Mouse (Mus musculus): ENCODE data around the gene Tesmin. TPM values are rescaled to one million over a fixed set of nuclear protein-coding genes. Genes with fewer than 3 reads are reported as not detected.

Tesmin gene
- polyA plus RNA-seq, 1 experiment, result 0.15 TPM

DNA sequence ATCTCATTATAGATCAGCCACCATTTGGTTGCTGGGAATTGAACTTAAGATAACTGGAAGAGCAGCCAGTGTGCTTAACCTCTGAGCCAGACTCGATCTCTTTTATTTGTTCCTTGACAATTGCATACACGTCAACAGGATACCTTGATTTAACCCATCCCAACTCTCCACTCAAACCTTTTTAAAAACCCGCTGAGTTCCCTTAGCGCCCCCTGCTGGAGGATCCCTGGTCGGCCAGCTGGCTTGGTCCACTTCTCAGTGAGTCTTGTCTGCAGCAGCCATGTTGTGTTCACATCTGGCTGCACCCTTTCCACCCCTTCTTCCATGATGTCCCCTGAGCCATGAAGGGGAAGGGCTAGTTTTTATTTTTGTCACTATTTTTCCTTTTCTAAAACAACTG lies 33.6 kb upstream of the Tesmin start:
- Histone ChIP-seq H3K4me3 (replicated peaks; ENCODE audit: insufficient read depth, low read depth, low read length) (no peak overlapping the region), H3K4me1 (ENCODE audit: control insufficient read depth, insufficient read depth, low read length) (no peaks in the 10 kb centered on the region; the same call in 1 of the 2 replicates), H3K27me3 (ENCODE audit: control insufficient read depth, insufficient read depth, low read length) (no peaks in the 10 kb centered on the region), H3K27ac (ENCODE audit: insufficient read depth, low read length) (no peak overlapping the region)
- DNase-seq, result no peak
- WGBS, result 68% methylated on average over 5 of the region's 5 CpGs
- TF ChIP-seq CTCF (IDR thresholded peaks at IDR 0.05; ENCODE audit: borderline replicate concordance, insufficient read depth, low read depth, low read length), result no peak
- no peak for TF ChIP-seq POLR2A (IDR thresholded peaks at IDR 0.05; ENCODE audit: borderline replicate concordance, insufficient read depth, low read length)

DNA sequence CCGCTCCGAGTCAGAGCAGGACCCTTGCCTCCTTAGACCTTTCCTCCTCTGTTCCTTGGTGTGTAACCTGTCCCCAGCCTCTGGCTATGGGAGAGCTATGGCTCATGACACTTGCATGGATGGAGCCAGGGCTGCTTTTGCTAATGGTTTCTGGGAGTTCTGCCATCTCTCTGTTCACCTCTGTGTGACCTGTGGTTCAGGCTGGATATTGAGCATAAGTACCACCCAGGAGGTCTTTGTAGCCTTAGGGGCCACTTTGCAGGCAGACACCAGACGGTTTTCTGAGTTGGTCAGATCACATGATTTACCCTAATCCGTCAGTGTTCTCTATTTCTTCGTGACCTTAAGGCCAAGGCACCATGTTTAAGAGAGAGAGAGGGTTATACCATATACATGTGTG lies 32.1 kb upstream of the Tesmin start:
- Histone ChIP-seq H3K4me3 (replicated peaks; ENCODE audit: insufficient read depth, low read depth, low read length) (no peak overlapping the region), H3K27ac (ENCODE audit: insufficient read depth, low read length) (no peak overlapping the region), H3K4me1 (ENCODE audit: control insufficient read depth, insufficient read depth, low read length) (no peaks in the 10 kb centered on the region; the same call in 1 of the 2 replicates), H3K27me3 (ENCODE audit: control insufficient read depth, insufficient read depth, low read length) (no peaks in the 10 kb centered on the region)
- no peak for DNase-seq
- WGBS, result 76% methylated on average over 5 of the region's 5 CpGs
- TF ChIP-seq CTCF (IDR thresholded peaks at IDR 0.05; ENCODE audit: borderline replicate concordance, insufficient read depth, low read depth, low read length) (no peak), POLR2A (IDR thresholded peaks at IDR 0.05; ENCODE audit: borderline replicate concordance, insufficient read depth, low read length) (no peak)

DNA sequence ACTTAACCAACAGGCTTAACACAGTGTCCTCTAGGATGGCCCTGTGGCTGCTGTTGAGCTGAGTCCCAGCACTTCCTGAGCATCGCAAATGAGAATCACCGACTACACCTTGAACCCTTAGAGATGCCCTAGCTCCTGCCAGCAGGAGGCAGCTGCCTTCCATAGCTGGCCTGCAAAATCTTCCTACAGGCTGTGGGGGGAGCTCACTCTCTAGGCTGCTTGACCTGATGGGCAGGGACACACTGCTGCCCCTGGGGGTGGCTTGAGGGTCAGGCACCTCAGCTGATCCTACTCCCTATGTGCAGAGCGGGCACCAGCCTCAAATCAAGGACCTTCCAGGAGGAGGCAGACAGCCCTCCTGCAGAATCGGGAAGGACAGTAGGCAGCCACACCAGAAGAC lies 31.0 kb upstream of the Tesmin start:
- no peak for DNase-seq
- Histone ChIP-seq H3K27ac (ENCODE audit: insufficient read depth, low read length) (no peak overlapping the region), H3K27me3 (ENCODE audit: control insufficient read depth, insufficient read depth, low read length) (no peaks in the 10 kb centered on the region), H3K4me3 (replicated peaks; ENCODE audit: insufficient read depth, low read depth, low read length) (no peak overlapping the region), H3K4me1 (ENCODE audit: control insufficient read depth, insufficient read depth, low read length) (no peaks in the 10 kb centered on the region; the same call in 1 of the 2 replicates)
- 75% methylated on average over 4 of the region's 4 CpGs for WGBS
- TF ChIP-seq CTCF (IDR thresholded peaks at IDR 0.05; ENCODE audit: borderline replicate concordance, insufficient read depth, low read depth, low read length), result no peak
- no peak for TF ChIP-seq POLR2A (IDR thresholded peaks at IDR 0.05; ENCODE audit: borderline replicate concordance, insufficient read depth, low read length)

DNA sequence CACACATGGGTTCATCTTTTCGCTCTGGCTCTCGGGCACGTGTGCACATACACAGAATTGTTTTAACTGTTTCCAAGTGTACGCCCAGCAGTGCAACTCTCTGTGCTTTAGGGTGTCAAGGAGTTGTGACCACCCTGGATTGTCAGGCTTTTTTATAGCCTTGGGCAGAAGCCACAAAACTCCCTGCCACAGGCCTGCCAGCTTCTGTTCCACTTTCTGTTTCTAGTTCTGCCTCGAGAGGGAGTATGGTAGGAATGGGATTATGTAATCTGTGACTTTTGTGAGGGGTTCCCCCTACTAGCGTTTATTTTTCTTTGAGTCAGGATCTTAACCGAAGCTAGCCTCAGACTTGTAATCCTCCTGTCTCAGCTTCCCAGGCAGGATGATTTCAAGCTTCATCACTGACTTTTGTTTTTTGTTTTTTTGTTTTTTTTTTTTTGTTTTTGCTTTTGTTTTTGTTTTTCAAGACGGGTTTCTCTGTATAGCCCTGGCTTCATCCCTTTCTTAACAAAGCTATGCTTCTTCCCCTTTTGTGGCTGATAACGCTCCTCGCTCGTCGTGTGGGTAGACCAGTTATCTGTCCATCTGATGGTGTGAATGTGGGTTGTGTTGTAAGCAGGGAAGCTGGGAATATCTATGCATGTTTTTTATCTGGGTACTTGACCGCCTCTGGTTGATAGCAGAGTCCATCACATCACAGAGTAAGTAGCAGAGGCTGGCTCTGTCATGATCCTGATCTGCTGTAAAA lies 28.6 kb upstream of the Tesmin start:
- Histone ChIP-seq H3K4me1 (ENCODE audit: control insufficient read depth, insufficient read depth, low read length) (no peaks in the 10 kb centered on the region; the same call in 1 of the 2 replicates), H3K27ac (ENCODE audit: insufficient read depth, low read length) (no peak overlapping the region), H3K27me3 (ENCODE audit: control insufficient read depth, insufficient read depth, low read length) (no peaks in the 10 kb centered on the region), H3K4me3 (replicated peaks; ENCODE audit: insufficient read depth, low read depth, low read length) (no peak overlapping the region)
- no peak for TF ChIP-seq CTCF (IDR thresholded peaks at IDR 0.05; ENCODE audit: borderline replicate concordance, insufficient read depth, low read depth, low read length)
- no peak for TF ChIP-seq POLR2A (IDR thresholded peaks at IDR 0.05; ENCODE audit: borderline replicate concordance, insufficient read depth, low read length)
- DNase-seq, result no peak
- 85% methylated on average over 13 of the region's 13 CpGs for WGBS

DNA sequence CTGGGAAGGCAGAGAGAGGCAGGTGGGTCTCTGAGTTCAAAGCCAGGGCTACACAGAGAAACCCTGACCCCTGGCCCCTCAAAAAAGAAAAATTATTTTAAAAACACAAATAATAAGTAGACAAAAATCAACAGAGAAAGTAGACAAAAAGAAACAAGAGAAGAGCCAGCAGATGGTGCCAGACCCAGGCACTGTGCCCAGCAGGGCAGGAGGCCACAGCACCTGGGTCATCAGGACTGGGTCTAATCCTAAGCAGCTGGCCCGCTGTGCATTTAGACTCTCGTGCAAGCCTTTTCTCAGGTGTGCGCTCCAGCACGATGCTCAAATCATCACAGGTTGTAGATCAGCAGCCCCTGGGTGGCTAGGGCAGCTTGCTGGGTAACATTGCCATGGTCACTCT lies 25.1 kb upstream of the Tesmin start:
- DNase-seq, result no peak
- Histone ChIP-seq H3K4me3 (replicated peaks; ENCODE audit: insufficient read depth, low read depth, low read length) (no peak overlapping the region), H3K4me1 (ENCODE audit: control insufficient read depth, insufficient read depth, low read length) (no peaks in the 10 kb centered on the region), H3K27ac (ENCODE audit: insufficient read depth, low read length) (no peak overlapping the region), H3K27me3 (ENCODE audit: control insufficient read depth, insufficient read depth, low read length) (no peaks in the 10 kb centered on the region)
- no peak for TF ChIP-seq CTCF (IDR thresholded peaks at IDR 0.05; ENCODE audit: borderline replicate concordance, insufficient read depth, low read depth, low read length)
- no peak for TF ChIP-seq POLR2A (IDR thresholded peaks at IDR 0.05; ENCODE audit: borderline replicate concordance, insufficient read depth, low read length)
- WGBS, result 48% methylated on average over 4 of the region's 4 CpGs

DNA sequence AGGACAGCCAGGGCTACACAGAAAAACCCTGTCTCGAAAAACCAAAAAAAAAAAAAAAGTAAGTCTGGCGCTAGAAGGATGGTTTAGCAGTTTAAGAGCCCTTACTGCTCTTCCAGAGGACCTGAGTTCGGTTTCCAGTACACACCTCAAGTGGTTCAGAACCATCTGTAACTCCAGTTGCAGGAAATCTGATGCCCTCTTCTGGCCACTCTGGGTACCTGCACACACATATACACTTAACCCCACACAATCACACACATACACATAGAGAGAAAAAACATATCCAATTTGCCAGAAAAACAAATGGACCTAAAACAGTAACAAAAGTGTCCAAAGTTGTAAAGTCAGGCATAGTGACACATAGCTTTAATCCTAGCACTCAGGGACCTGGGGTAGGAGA lies 23.6 kb upstream of the Tesmin start:
- H3K4me3 ChIP-seq (replicated peaks; ENCODE audit: insufficient read depth, low read depth, low read length), result no peak overlapping the region
- DNase-seq, result no peak
- no peaks in the 10 kb centered on the region for H3K4me1 ChIP-seq (ENCODE audit: control insufficient read depth, insufficient read depth, low read length)
- TF ChIP-seq CTCF (IDR thresholded peaks at IDR 0.05; ENCODE audit: borderline replicate concordance, insufficient read depth, low read depth, low read length), result no peak
- no peak for TF ChIP-seq POLR2A (IDR thresholded peaks at IDR 0.05; ENCODE audit: borderline replicate concordance, insufficient read depth, low read length)
- H3K27me3 ChIP-seq (ENCODE audit: control insufficient read depth, insufficient read depth, low read length), result no peaks in the 10 kb centered on the region
- H3K27ac ChIP-seq (ENCODE audit: insufficient read depth, low read length), result no peak overlapping the region
- WGBS, result 95% methylated on average over 3 of the region's 3 CpGs

DNA sequence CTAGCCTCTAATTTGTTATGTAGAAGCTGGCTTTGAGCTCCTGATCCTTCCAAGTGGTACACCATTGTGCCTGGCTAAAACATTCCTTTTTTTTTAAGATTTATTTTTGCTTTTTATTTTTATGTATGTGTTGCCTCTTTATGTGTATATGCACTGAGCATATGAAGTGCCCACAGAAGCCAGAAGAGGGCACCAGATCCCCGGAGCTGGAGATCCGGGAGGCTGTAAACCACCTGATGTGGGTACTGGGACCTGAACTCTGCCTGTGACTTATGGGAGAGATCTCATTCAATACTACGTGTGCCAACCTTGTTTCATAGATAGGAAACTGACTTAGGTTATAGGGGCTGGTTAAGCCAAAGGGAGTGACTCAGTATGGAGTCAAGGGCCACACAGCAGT lies 20.4 kb upstream of the Tesmin start:
- DNase-seq, result no peak
- no peaks in the 10 kb centered on the region for H3K4me1 ChIP-seq (ENCODE audit: control insufficient read depth, insufficient read depth, low read length)
- H3K27me3 ChIP-seq (ENCODE audit: control insufficient read depth, insufficient read depth, low read length), result no peaks in the 10 kb centered on the region
- no peak for TF ChIP-seq POLR2A (IDR thresholded peaks at IDR 0.05; ENCODE audit: borderline replicate concordance, insufficient read depth, low read length)
- no peak for TF ChIP-seq CTCF (IDR thresholded peaks at IDR 0.05; ENCODE audit: borderline replicate concordance, insufficient read depth, low read depth, low read length)
- no peak overlapping the region for H3K4me3 ChIP-seq (replicated peaks; ENCODE audit: insufficient read depth, low read depth, low read length)
- 89% methylated on average over 3 of the region's 3 CpGs for WGBS
- H3K27ac ChIP-seq (ENCODE audit: insufficient read depth, low read length), result no peak overlapping the region

DNA sequence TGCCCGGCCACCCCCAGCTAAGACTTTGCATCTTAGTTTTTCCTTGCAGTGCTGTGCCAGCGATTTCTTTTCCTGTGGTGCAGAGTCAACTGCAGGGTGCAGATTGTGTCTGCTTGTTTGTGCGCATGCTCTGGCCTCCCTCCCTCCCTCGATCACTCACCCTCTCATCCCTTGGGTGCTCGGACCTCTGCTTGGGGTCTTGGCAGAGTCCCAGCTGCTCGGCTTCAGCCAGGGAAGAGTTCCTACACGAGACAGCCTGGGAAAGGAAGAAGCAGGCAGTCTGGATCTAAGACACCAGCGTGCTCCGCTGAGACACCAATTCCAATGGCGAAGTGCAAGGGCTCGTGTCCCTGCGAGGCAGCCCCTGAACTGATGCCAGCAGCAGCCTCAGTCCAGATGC lies 15.3 kb upstream of the Tesmin start:
- TF ChIP-seq POLR2A (IDR thresholded peaks at IDR 0.05; ENCODE audit: borderline replicate concordance, insufficient read depth, low read length) (no peak), CTCF (IDR thresholded peaks at IDR 0.05; ENCODE audit: borderline replicate concordance, insufficient read depth, low read depth, low read length) (no peak)
- Histone ChIP-seq H3K4me3 (replicated peaks; ENCODE audit: insufficient read depth, low read depth, low read length) (no peak overlapping the region), H3K4me1 (ENCODE audit: control insufficient read depth, insufficient read depth, low read length) (no peaks in the 10 kb centered on the region), H3K27ac (ENCODE audit: insufficient read depth, low read length) (no peak overlapping the region), H3K27me3 (ENCODE audit: control insufficient read depth, insufficient read depth, low read length) (no peaks in the 10 kb centered on the region)
- no peak for DNase-seq
- WGBS, result 33% methylated on average over 12 of the region's 12 CpGs
